Mouse (Mus musculus): ENCODE results near the gene Plekha5. TPM values are rescaled to one million over a fixed set of nuclear protein-coding genes. Genes with fewer than 3 reads are reported as not detected.
"Not testable (repeated sequence)": the region's sequence is repeated elsewhere in the genome, so short reads cannot be mapped to it uniquely, and the experiment has no call there.

Gene Plekha5
- total RNA-seq, 1 experiment from 2014 or later: 17.9 TPM

DNA sequence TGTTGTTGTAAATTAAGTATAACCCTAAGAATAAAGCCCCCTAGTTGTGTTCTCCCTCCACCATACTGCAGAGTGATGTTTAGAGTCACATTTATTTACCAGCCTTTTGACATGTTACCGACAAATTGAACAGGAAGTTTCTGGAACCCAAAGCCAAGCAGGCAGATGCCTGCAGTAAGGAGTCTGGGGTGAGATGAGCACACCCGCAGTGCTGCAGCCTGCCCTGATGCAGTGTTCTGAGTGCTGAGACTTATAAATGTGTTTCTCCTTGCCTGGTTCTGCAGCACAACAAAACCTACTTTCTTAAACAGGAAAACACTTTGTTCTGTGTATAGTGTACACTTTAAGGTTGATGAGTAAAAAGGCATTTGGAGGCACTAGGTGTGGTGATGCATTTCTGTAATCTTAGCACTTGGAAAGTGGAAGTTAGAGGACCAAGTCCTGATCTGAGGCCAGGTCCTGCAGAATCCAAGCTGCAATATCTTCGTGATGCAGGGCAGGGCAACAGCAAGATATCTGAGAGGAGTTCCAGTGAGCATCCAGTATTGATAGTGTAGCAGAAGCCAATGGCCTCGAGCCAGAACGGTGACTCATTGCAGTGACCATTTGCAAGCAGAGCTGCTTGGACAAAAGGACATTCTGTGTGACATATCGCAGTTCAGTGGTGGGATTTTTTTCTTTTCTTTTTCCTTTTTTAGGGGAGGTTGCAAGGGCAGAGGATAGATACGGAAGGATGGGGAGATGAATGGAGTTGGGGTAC, 58.0 kb downstream of the Plekha5 start:
- ATAC-seq (replicated peaks; ENCODE audit: insufficient number of reproducible peaks, low FRiP score, low TSS enrichment, poor library complexity, severe bottlenecking): no peak

DNA sequence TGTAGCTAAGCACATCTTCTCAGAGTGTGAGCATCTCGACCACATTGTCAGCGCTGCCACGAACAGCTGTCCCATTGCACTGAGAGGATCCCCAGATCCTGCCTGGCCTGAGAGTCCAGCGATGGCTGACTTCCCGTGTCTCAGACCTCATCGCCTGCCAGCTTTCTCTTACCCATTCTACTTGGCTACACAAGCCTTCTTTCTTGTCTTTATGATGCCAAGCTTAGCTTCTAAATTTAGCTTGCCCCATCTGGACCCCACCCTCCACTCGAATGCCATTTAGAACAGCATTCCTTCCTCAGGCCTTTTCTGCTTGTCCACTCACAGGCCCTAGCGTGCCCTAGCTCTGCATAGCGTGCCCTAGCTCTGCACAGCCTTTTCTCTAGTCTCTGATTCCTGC, 60.3 kb downstream of the Plekha5 start:
- no peak for ATAC-seq (replicated peaks; ENCODE audit: insufficient number of reproducible peaks, low FRiP score, low TSS enrichment, poor library complexity, severe bottlenecking)

DNA sequence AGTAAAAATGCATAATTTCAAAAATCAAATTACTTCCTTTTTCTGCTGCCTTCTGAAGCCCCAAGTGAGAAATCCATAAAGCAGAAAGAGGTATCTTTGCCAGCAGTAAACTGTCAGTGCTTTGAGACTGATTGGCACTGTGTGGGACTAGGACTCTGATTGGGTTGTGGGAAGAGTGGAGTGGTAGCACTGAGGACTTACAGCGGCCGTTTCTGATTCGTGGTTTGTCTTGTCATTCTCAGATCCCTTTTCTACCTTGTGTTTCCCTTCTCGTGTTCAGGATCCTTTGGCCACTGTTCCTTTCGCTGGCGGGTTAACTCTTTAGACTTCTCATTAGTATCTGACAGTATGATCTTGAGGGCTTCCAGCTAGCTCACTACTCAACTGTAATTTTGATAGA, 61.8 kb downstream of the Plekha5 start:
- ATAC-seq (replicated peaks; ENCODE audit: insufficient number of reproducible peaks, low FRiP score, low TSS enrichment, poor library complexity, severe bottlenecking): no peak

DNA sequence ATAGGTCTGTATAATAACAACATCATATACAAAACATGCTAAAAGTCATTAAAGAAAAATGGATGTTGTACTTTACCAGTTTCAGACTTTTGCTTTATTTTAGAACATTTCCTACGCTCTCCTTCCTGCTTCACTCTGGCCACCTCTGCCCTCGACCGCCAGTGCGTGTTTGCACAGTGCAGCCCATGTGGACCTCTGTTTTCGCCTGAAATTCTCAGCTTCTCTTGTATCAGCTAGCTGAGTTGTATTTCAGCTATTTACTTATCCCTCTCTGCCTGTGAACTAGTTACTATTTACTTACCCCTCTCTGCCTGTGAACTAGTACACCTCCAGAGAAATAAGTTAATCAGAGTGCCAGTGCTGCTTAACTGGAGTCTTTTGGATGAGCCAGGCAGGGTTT, 62.8 kb downstream of the Plekha5 start:
- no peak for ATAC-seq (replicated peaks; ENCODE audit: insufficient number of reproducible peaks, low FRiP score, low TSS enrichment, poor library complexity, severe bottlenecking)

DNA sequence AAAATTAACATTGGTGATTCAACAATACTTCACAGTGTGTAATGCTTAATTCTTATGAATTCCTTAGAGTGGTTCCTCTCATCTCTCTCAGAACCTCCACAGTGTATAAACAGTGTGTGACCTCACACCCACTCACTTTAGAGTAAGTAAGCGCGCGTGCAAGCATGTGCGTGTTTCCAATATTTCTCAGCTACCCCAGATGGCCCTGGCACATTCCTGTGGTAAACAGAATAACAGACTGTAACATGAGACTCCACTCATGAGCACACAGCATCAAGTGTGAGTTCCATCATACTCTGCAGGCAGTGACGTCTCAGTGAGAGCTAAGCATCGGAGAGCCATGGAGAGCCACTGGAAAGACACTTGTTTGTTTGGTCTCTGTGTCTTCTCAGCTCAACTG, 63.6 kb downstream of the Plekha5 start:
- no peak for ATAC-seq (replicated peaks; ENCODE audit: insufficient number of reproducible peaks, low FRiP score, low TSS enrichment, poor library complexity, severe bottlenecking)

DNA sequence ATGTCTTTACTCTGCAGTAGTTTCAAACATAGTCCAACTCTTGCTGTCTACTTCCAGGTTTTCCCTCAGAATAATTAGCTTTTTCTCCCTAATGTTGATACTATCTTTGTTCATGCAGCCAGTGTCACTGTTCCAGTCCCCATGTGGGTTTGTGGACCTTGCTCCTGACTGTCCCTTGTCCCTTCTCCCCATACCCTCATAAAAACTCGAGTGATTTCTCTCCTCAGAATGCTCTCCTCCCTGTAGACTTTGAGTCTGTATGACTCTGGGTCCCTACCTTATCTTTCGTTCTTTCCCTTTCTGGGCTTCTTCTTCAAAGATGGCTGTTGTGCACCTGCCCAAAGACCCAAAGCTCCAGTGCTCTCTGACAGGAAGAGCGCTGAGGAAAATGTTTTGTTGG, 64.8 kb downstream of the Plekha5 start:
- ATAC-seq (replicated peaks; ENCODE audit: insufficient number of reproducible peaks, low FRiP score, low TSS enrichment, poor library complexity, severe bottlenecking): no peak

DNA sequence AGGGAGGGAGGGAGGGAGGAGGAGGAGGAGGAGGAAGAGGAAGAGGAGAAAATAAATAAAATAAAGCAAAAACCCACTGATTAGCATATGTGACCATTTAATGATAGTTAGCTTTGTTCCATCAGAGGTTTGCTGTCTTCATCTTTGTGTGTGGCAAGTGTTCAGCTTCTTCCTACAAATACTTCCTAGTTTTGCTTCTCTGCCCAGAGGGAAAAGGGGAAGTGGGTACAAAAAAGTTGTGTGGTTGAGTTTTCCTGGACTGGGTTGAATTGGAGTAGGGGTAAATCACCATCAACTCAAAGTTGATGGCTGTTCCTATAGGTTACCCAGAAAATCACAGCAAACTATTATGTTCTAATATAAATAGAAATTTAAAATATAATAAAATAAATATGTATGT, 65.7 kb downstream of the Plekha5 start:
- no peak for ATAC-seq (replicated peaks; ENCODE audit: insufficient number of reproducible peaks, low FRiP score, low TSS enrichment, poor library complexity, severe bottlenecking)

DNA sequence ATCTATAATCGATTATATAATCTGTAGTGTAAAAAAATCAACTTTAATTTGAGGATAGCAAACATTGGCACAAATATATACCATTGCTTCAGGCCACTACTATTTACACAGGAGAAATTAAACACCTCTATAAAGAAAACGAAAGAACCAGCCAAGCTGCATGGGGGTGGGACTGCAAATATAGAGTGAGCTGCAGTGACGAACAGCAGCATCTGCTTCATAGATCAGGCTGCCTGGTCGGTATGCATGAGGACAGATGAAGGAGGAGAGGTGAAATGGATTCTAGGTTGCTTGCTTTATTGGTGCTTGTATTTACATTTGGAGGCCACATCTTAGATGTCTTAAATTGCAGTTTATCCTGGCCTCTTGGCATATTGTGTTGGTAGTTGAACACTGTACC, 66.4 kb downstream of the Plekha5 start:
- no peak for ATAC-seq (replicated peaks; ENCODE audit: insufficient number of reproducible peaks, low FRiP score, low TSS enrichment, poor library complexity, severe bottlenecking)

DNA sequence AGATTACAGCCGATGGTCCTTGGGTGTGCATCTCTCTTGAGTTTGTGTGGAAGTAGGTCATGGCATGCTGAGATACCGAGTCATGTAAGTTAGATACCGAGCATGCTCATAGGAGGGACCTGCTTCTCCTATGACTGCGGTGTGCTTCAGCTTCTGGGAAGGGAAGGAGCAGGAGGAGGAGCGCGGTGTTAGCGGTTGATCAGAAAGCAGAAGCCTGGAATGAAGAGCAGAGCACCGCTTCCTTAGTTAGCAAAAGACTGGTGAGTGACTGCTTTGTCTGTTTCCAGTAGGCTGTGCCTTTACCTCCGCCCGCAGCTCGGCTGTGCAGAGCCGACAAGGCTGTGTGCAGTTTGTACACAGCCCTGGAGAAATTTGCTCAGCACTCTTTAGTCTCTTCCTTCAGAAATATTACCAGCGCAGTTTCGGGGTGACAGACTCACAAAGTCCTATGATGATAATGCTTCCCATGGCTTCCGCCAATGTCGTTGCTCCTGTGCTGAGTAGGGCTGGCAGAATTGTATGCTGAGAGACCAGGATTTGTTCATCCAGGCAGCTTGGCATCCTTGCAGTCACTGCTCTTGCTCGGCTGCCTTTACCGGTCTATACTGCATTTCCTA, 67.2 kb downstream of the Plekha5 start:
- no peak for ATAC-seq (replicated peaks; ENCODE audit: insufficient number of reproducible peaks, low FRiP score, low TSS enrichment, poor library complexity, severe bottlenecking)

DNA sequence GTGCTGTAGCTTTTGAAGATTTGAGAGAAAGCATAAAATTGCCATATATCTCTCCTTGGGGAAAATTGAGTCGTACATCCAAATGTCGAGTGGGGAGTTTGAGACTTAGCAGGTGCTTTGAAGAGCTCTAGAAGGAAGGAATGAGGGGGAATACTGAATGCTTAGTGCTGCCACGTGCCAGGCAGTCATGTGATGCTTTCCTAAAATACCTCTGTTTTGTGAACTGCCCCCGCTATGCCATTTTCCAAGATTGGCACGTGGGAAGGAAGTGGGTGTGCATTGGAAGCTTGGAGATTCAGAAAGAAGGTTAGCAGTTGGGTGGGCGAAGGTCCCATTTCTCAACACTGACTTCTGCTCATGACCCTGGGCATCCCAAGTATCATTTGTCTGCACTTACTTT, 68.2 kb downstream of the Plekha5 start:
- no peak for ATAC-seq (replicated peaks; ENCODE audit: insufficient number of reproducible peaks, low FRiP score, low TSS enrichment, poor library complexity, severe bottlenecking)

DNA sequence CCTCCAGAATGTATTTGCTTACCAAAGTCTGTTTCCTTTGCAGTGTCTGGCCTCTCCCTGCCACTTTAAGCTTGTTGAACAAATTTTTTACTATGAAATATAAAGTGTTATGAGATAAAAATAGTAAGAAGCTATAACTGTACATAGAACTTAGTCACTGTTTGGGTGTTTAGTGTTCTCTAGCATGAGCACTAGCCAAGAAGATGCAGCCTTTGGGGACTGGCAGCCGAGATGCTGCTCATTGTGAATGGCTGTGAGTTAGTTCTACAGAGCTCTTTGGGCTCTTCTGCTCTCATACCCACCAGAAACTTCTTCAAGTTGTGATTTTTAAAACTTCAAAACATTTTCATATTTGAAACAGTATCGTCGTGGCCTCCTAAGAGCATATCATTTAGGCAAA, 74.2 kb downstream of the Plekha5 start:
- ATAC-seq (replicated peaks; ENCODE audit: insufficient number of reproducible peaks, low FRiP score, low TSS enrichment, poor library complexity, severe bottlenecking): no peak

DNA sequence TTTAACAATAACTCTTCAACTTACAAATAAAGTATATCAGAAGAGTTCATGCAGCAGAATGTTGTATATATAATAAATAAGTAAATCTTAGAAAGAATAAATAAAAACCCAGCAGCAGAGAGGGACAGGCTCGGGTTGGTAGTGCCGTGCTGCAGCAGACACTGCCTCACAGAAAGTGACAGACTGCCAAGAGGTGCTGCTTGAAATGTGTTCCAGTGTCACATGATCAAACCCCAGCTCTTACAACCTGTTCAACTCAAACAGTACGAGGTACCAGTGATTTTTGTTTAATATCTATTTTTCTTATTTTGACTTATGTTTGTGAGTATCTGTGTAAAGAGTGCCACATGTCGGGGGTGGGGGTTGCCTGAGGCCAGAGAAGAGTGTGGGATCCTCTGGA, 75.1 kb downstream of the Plekha5 start:
- ATAC-seq (replicated peaks; ENCODE audit: insufficient number of reproducible peaks, low FRiP score, low TSS enrichment, poor library complexity, severe bottlenecking): no peak

DNA sequence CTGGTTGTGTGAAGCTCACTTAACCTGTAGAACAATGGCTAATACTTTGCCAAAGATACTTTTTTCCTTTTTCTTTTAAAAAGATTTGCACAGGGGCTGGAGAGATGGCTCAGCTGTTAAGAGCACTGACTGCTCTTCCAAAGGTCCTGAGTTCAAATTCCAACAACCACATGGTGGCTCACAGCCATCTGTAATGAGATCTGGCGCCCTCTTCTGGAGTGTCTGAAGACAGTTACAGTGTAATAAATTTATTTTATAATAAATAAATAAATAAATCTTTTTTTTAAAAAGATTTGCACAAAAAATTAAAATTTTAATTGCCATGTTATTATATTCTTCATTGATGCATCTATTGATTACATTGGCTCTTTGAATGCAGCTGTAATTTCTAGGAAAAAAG, 77.0 kb downstream of the Plekha5 start:
- not testable (repeated sequence) for ATAC-seq (replicated peaks; ENCODE audit: insufficient number of reproducible peaks, low FRiP score, low TSS enrichment, poor library complexity, severe bottlenecking)

DNA sequence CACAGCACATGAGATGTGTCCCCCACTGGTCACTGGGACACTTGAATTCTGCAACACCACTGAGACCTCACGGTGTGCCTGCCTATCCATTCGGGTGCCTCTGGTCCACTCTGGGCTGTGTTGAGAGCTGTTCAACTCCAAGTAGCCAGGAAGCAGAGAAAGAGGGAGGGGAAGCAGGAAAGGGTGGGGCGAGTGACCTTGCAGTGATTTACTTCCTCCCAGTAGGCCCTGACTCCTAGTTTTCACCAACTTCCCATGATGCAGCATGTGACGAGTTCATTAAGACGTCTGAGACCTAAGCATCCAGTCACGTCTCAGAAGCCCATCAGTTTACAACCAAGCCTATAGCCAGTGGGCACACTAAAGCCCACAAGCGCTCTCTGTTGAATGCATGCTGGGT, 78.0 kb downstream of the Plekha5 start:
- ATAC-seq (replicated peaks; ENCODE audit: insufficient number of reproducible peaks, low FRiP score, low TSS enrichment, poor library complexity, severe bottlenecking): no peak

DNA sequence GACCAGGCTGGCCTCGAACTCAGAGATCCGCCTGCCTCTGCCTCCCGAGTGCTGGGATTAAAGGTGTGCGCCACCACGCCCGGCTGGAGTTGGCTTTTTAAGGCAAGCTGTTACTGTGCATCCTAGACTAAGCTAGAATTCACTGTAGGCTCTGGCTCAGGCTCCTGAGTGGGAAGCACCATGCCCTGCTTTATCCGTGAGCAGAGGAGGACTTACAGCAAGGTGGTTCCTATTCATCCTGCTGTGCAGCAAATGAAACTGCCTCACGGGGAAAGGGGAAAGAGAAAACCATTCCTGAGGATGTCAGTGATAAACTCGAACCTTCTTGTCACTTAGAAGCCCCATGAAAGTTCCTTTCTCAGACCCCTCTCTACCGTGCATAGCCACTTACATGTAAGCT, 80.9 kb downstream of the Plekha5 start:
- ATAC-seq (replicated peaks; ENCODE audit: insufficient number of reproducible peaks, low FRiP score, low TSS enrichment, poor library complexity, severe bottlenecking): no peak

DNA sequence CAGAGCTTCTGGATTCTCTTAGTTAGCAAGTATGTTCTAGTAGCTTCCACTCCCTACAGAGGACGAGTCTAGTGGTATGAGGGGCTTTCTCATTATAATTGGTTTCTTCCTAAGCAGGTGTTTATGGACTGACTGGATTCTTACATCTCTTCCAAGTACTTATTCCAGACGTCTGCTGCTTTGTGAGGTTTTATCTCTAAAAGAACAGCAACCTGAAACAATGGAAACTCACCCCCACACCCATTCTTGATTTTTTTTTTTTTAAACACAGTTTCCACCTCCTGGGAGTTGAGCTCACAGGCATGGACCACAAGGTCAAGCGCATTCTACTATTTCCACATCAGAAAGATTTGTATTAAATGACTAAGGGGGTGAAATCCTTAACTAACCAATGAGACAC, 83.8 kb downstream of the Plekha5 start:
- ATAC-seq (replicated peaks; ENCODE audit: insufficient number of reproducible peaks, low FRiP score, low TSS enrichment, poor library complexity, severe bottlenecking): no peak

DNA sequence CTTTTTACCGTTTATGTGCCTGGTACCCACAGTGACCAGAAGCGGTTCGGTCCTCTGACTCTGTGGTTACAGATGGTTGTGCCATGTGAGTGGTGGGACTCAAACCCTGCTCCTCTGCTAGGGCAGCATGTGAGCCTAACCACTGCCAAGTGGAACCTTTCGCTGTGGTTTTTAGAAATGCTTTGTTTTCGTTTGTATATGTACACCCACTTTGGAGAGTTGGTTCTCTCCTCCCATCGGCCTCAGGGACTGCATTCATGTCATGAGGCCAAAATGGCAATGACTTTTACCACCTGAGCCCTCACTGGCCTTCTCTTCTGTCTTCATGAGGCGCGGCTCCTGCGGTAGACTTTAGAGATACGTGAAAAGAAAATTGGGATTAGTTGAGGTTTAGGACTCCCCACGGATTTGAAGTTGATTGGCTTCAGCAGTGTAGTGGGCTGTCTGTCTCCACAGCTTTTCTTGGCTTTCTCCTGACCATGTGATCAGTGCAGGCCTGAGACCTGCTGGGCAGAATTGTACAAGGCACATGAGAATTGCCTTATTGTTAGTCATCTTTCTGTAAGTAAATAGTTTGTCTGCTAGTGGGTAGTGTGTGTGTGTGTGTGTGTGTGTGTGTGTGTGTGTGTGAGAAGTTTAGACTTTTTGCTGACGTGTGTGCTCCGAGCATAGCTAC, 84.8 kb downstream of the Plekha5 start:
- ATAC-seq (replicated peaks; ENCODE audit: insufficient number of reproducible peaks, low FRiP score, low TSS enrichment, poor library complexity, severe bottlenecking): no peak

DNA sequence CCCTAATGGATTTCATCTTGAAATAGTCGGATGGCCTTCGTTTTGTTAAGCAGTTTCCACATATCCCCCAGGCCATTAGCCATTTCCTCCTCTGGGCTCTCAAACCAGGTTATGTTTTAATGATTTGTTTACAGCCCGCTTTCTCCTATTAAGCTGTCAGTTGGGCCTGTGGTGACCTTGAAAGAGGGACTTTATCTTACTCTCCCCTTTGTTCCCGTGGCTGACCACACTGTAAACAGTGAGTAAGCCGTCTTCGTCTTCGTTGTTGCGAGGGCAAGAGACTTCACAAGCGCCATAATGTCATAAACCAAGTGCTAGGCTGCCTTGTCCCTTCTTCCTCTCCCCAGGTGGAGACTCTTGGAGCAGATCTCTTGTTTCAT, 85.3 kb downstream of the Plekha5 start:
- no peak for ATAC-seq (replicated peaks; ENCODE audit: insufficient number of reproducible peaks, low FRiP score, low TSS enrichment, poor library complexity, severe bottlenecking)

DNA sequence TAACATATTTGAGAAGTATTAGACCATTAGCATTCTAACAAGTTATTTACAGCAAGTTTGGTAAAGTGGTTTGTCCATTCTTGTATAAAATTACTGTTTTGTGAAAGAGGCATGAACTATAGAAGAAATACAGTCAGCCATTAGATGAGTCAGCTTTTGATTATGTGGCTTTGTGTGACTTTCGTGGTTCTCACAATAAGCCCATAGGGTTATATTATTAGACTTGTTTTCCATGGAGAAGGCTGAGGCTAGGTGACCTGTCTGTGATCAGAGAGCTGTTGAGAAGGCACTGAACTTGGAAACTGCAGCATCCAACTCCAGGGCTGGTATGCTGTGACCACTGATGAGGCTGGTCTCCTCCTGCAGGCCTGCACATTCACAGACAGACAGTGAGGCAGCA, 88.2 kb downstream of the Plekha5 start:
- ATAC-seq (replicated peaks; ENCODE audit: insufficient number of reproducible peaks, low FRiP score, low TSS enrichment, poor library complexity, severe bottlenecking): no peak

DNA sequence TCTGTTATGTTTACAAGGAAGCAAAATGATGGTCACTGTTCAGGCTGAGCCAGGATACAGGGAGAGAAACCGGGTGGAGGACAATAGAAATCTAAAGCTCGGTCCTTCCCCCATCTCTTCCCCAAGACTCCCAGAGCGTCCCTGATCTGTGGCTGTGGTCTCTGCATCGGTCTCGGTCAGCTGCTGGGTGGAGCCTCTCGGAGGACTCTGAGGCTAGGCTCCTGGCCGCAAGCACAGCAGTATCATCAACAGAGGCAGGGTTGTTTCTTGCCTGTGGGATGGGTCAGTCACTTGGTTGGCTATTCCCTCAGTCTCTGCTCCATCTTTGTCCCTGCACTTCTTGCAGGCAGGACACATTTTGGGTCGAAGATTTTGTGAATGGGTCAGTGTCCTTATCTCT, 88.6 kb downstream of the Plekha5 start:
- no peak for ATAC-seq (replicated peaks; ENCODE audit: insufficient number of reproducible peaks, low FRiP score, low TSS enrichment, poor library complexity, severe bottlenecking)
